8 mouse cellular contexts compared by ENCODE assay signal in the genomic region with DNA sequence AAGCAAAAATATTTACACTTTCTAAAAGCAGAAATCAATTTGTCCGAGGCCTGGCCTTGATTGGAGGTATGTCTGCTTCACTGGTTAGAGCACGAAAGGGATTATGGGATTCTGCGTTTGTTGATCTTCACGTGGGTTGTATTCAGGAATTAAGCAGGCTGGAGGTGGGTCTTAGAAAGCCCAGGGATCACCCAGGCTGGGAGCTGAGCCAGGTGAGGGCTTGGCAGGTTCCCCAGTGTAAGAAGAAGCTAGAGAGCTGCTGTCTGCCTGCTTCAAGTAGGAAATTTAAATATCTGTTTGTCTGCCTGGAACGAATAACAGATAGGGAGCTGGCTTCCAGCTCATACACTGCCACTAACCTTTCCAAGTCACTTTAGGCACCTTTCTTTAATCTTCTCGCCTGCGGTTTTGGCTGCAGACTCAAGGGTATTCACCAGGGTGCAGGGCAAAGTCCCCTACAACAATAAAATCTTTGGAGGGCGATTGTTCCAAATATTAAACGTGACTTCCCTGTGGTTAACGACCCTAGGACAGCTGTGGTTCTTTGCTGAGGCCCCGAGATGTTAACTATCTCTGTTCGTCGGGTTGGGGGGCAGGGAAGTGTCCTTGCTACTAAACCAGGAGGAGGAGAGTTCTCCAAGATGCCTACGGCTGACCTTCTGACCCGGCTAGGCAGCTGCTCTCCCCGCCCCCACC.
DNase-seq lines count a peak whose midpoint lies in the region; ATAC-seq and TF ChIP-seq lines count a peak whose summit lies in the region.

No protein-coding gene starts in this region.

- DNase-seq in ES-CJ7 (ENCODE audit: low read depth, low spot score): peak; percentile 74
- DNase-seq in kidney, postnatal 0 days (ENCODE audit: low spot score): peak; percentile 47
- peak; percentile 31 for DNase-seq in lung, postnatal 10 days
- DNase-seq in stomach, postnatal 0 days (ENCODE audit: low spot score): peak; percentile 60
- no peak for DNase-seq in frontal cortex, postnatal 10 days (ENCODE audit: low spot score in 2 of 2)

- no peaks in the 10 kb centered on the region for H3K36me3 ChIP-seq in embryonic facial prominence, embryonic 13.5 days
- no peaks in the 10 kb centered on the region for H3K36me3 ChIP-seq in heart, embryonic 15.5 days
- H3K36me3 ChIP-seq in kidney, postnatal 0 days (ENCODE audit: insufficient read depth, low read length): no peaks in the 10 kb centered on the region
- no peaks in the 10 kb centered on the region for H3K36me3 ChIP-seq in stomach, postnatal 0 days (ENCODE audit: control insufficient read depth, insufficient read depth, low read length)

- H3K4me3 ChIP-seq in embryonic facial prominence, embryonic 13.5 days: 0 out of 2 replicates have a peak overlapping the region, but pooled peaks have one; percentile 29
- H3K4me3 ChIP-seq in heart, embryonic 15.5 days: peak overlapping the region; percentile 35; the same call in 1 of the 2 replicates
- H3K4me3 ChIP-seq in kidney, postnatal 0 days (replicated peaks; ENCODE audit: low read depth, low read length): no peak overlapping the region
- no peak overlapping the region for H3K4me3 ChIP-seq in stomach, postnatal 0 days (ENCODE audit: low read depth, low read length)

- no peak for TF ChIP-seq CTCF in kidney, postnatal 0 days (IDR thresholded peaks at IDR 0.05; ENCODE audit: low read depth)
- TF ChIP-seq CTCF in stomach, postnatal 0 days (IDR thresholded peaks at IDR 0.05; ENCODE audit: low read depth): no peak

- WGBS in embryonic facial prominence, embryonic 13.5 days: 7% methylated on average over 16 of the region's 16 CpGs
- 12% methylated on average over 16 of the region's 16 CpGs for WGBS in heart, embryonic 15.5 days
- 12% methylated on average over 16 of the region's 16 CpGs for WGBS in kidney, postnatal 0 days
- WGBS in stomach, postnatal 0 days: 9% methylated on average over 16 of the region's 16 CpGs

- peak overlapping the region; percentile 61 for H3K4me2 ChIP-seq in embryonic facial prominence, embryonic 13.5 days
- peak overlapping the region; percentile 67 for H3K4me2 ChIP-seq in heart, embryonic 15.5 days
- peak overlapping the region; percentile 69 for H3K4me2 ChIP-seq in kidney, postnatal 0 days (ENCODE audit: low read length)
- H3K4me2 ChIP-seq in stomach, postnatal 0 days (replicated peaks; ENCODE audit: low read depth): peak overlapping the region; percentile 55

- H3K4me1 ChIP-seq in embryonic facial prominence, embryonic 13.5 days: peaks cover 22% of the 10 kb centered on the region
- peaks cover 31% of the 10 kb centered on the region for H3K4me1 ChIP-seq in heart, embryonic 15.5 days (replicated peaks)
- H3K4me1 ChIP-seq in kidney, postnatal 0 days (replicated peaks; ENCODE audit: insufficient read depth, low read length): peaks cover 20% of the 10 kb centered on the region
- peaks cover 4% of the 10 kb centered on the region for H3K4me1 ChIP-seq in stomach, postnatal 0 days (replicated peaks; ENCODE audit: control insufficient read depth, insufficient read depth)

- H3K27ac ChIP-seq in embryonic facial prominence, embryonic 13.5 days: peak overlapping the region; percentile 34; the same call in 1 of the 2 replicates
- peak overlapping the region; percentile 75 for H3K27ac ChIP-seq in heart, embryonic 15.5 days
- H3K27ac ChIP-seq in kidney, postnatal 0 days: peak overlapping the region; percentile 81
- H3K27ac ChIP-seq in stomach, postnatal 0 days (replicated peaks): peak overlapping the region; percentile 69

- H3K27me3 ChIP-seq in embryonic facial prominence, embryonic 13.5 days: peaks cover 45% of the 10 kb centered on the region
- peaks cover 12% of the 10 kb centered on the region for H3K27me3 ChIP-seq in heart, embryonic 15.5 days
- H3K27me3 ChIP-seq in kidney, postnatal 0 days (ENCODE audit: insufficient read depth, low read length): no peaks in the 10 kb centered on the region
- no peaks in the 10 kb centered on the region for H3K27me3 ChIP-seq in stomach, postnatal 0 days (ENCODE audit: control insufficient read depth, insufficient read depth, low read length)

- no peaks in the 10 kb centered on the region for H3K9me3 ChIP-seq in embryonic facial prominence, embryonic 13.5 days
- H3K9me3 ChIP-seq in heart, embryonic 15.5 days (replicated peaks): no peaks in the 10 kb centered on the region
- H3K9me3 ChIP-seq in kidney, postnatal 0 days (replicated peaks; ENCODE audit: low read length): no peaks in the 10 kb centered on the region
- H3K9me3 ChIP-seq in stomach, postnatal 0 days (ENCODE audit: control insufficient read depth, low read length): no peaks in the 10 kb centered on the region

- ATAC-seq in embryonic facial prominence, embryonic 13.5 days (ENCODE audit: insufficient number of reproducible peaks, insufficient read depth, low FRiP score, low TSS enrichment, low read depth): no peak
- 0 out of 2 replicates have a peak, but pooled peaks have one; percentile 5 for ATAC-seq in heart, embryonic 15.5 days (replicated peaks; ENCODE audit: insufficient number of reproducible peaks, insufficient read depth, low FRiP score, low read depth)
- peak; percentile 49; the same call in 1 of the 2 replicates for ATAC-seq in kidney, postnatal 0 days (replicated peaks; ENCODE audit: low FRiP score, low read depth)
- ATAC-seq in stomach, postnatal 0 days (ENCODE audit: low FRiP score, low TSS enrichment): peak; percentile 38; the same call in 1 of the 2 replicates
- ATAC-seq in CD4-positive, CD25-positive, alpha-beta regulatory T cell, adult 4 months: no peak

- no peak overlapping the region for H3K9ac ChIP-seq in embryonic facial prominence, embryonic 13.5 days
- no peak overlapping the region for H3K9ac ChIP-seq in heart, embryonic 15.5 days
- H3K9ac ChIP-seq in kidney, postnatal 0 days (ENCODE audit: low read depth, low read length): no peak overlapping the region
- no peak overlapping the region for H3K9ac ChIP-seq in stomach, postnatal 0 days (ENCODE audit: low read length)

- TF ChIP-seq EP300 in stomach, postnatal 0 days (optimal IDR thresholded peaks at IDR 0.05): no peak

Comparison
In these comparisons a context has a peak if more than half of its experiments do, and no peak if none do; other contexts are left out.
1. DNase-seq: peak in ES-CJ7 (single experiment), kidney, postnatal 0 days (single experiment), lung, postnatal 10 days (single experiment) and stomach, postnatal 0 days (single experiment); none in frontal cortex, postnatal 10 days (0 of 2).
2. ATAC-seq: peak in heart, embryonic 15.5 days (single experiment), kidney, postnatal 0 days (single experiment) and stomach, postnatal 0 days (single experiment); none in embryonic facial prominence, embryonic 13.5 days (single experiment) and CD4-positive, CD25-positive, alpha-beta regulatory T cell, adult 4 months (single experiment).
3. H3K4me3 ChIP-seq: peak in embryonic facial prominence, embryonic 13.5 days (single experiment) and heart, embryonic 15.5 days (single experiment); none in kidney, postnatal 0 days (single experiment) and stomach, postnatal 0 days (single experiment).
4. Peak in every context shown above with its lines, with median percentiles within 50 percentile points of each other: H3K27ac ChIP-seq and H3K4me2 ChIP-seq.